In genomic region chr13:53465191-53465820, GRCm38 (mm10) we compare ENCODE assay signal across 9 mouse cellular contexts. TPM values are rescaled to one million over a fixed set of nuclear protein-coding genes. Genes with fewer than 3 reads are reported as not detected.
DNase-seq lines count a peak whose midpoint lies in the region; ATAC-seq lines count a peak whose summit lies in the region.
"Had no signal": no experiment of that assay in that cellular context is flagged by ENCODE, and none has a peak within 500 bp of the region (broad histone marks: within the 10 kb centered on the region; RNA-seq: fewer than 3 reads in every experiment).

No protein-coding gene starts in this region.

- H3K9me3 ChIP-seq in kidney, embryonic 16.5 days (ENCODE audit: low read length) = no peaks in the 10 kb centered on the region
- H3K9me3 ChIP-seq in embryonic facial prominence, embryonic 10.5 days = no peaks in the 10 kb centered on the region
- no peaks in the 10 kb centered on the region for H3K9me3 ChIP-seq in hindbrain, embryonic 11.5 days (ENCODE audit: control insufficient read depth, low read length)
- H3K9me3 ChIP-seq in neural tube, embryonic 12.5 days = no peaks in the 10 kb centered on the region

- no peak for DNase-seq in kidney, adult 9 months
- peak; percentile 64 for DNase-seq in embryonic facial prominence, embryonic 10.5 days (ENCODE audit: low spot score)
- DNase-seq in hindbrain, embryonic 11.5 days (ENCODE audit: low spot score) = no peak
- no peak for DNase-seq in thymus, adult 18-20 months
- DNase-seq in frontal cortex, postnatal 36 days (ENCODE audit: low spot score in 2 of 2) = no peak

- H3K27ac ChIP-seq in kidney, embryonic 16.5 days (ENCODE audit: low read length) = no peak overlapping the region
- H3K27ac ChIP-seq in embryonic facial prominence, embryonic 10.5 days (replicated peaks) = peak overlapping the region; percentile 77
- peak overlapping the region; percentile 49 for H3K27ac ChIP-seq in hindbrain, embryonic 11.5 days (ENCODE audit: low read depth, low read length)
- H3K27ac ChIP-seq in neural tube, embryonic 12.5 days = no peak overlapping the region
- H3K27ac ChIP-seq: layer of hippocampus, adult 2 months had no signal

- no peak overlapping the region for H3K9ac ChIP-seq in kidney, embryonic 16.5 days (replicated peaks; ENCODE audit: low read length)
- peak overlapping the region; percentile 38 for H3K9ac ChIP-seq in hindbrain, embryonic 11.5 days (ENCODE audit: low read depth, low read length)
- peak overlapping the region; percentile 47 for H3K9ac ChIP-seq in neural tube, embryonic 12.5 days

- H3K4me1 ChIP-seq in kidney, embryonic 16.5 days (ENCODE audit: insufficient read depth, low read length) = peaks cover 11% of the 10 kb centered on the region
- H3K4me1 ChIP-seq in embryonic facial prominence, embryonic 10.5 days = peaks cover 79% of the 10 kb centered on the region
- H3K4me1 ChIP-seq in hindbrain, embryonic 11.5 days (replicated peaks; ENCODE audit: control insufficient read depth, insufficient read depth, low read length) = peaks cover 14% of the 10 kb centered on the region
- peaks cover 59% of the 10 kb centered on the region for H3K4me1 ChIP-seq in neural tube, embryonic 12.5 days

- peaks cover 99% of the 10 kb centered on the region for H3K27me3 ChIP-seq in kidney, embryonic 16.5 days (ENCODE audit: insufficient read depth, low read length)
- peaks cover 100% of the 10 kb centered on the region for H3K27me3 ChIP-seq in embryonic facial prominence, embryonic 10.5 days (replicated peaks; ENCODE audit: low read depth, poor library complexity, severe bottlenecking)
- H3K27me3 ChIP-seq in hindbrain, embryonic 11.5 days (ENCODE audit: control insufficient read depth, insufficient read depth, low read length) = peaks cover 52% of the 10 kb centered on the region
- peaks cover 69% of the 10 kb centered on the region for H3K27me3 ChIP-seq in neural tube, embryonic 12.5 days (replicated peaks)

- 7% methylated on average over 26 of the region's 26 CpGs for WGBS in kidney, embryonic 16.5 days
- 2% methylated on average over 26 of the region's 26 CpGs for WGBS in embryonic facial prominence, embryonic 10.5 days
- under 1% methylated on average over 26 of the region's 26 CpGs for WGBS in hindbrain, embryonic 11.5 days
- 2% methylated on average over 26 of the region's 26 CpGs for WGBS in neural tube, embryonic 12.5 days

- no peak for ATAC-seq in kidney, embryonic 16.5 days (ENCODE audit: low FRiP score, low TSS enrichment)
- ATAC-seq in hindbrain, embryonic 11.5 days (ENCODE audit: low FRiP score) = no peak
- no peak for ATAC-seq in neural tube, embryonic 12.5 days (ENCODE audit: low FRiP score, low read depth)

- H3K4me2 ChIP-seq in kidney, embryonic 16.5 days (replicated peaks; ENCODE audit: low read depth, low read length) = peak overlapping the region; percentile 10; the same call in 1 of the 2 replicates
- H3K4me2 ChIP-seq in hindbrain, embryonic 11.5 days (replicated peaks; ENCODE audit: low read depth, low read length) = peak overlapping the region; percentile 40
- peak overlapping the region; percentile 77 for H3K4me2 ChIP-seq in neural tube, embryonic 12.5 days (replicated peaks)

- no peaks in the 10 kb centered on the region for H3K36me3 ChIP-seq in kidney, embryonic 16.5 days (ENCODE audit: insufficient read depth, low read length)
- H3K36me3 ChIP-seq in embryonic facial prominence, embryonic 10.5 days (replicated peaks) = 0 out of 2 replicates have a peak, but pooled peaks cover 3% of the 10 kb centered on the region
- no peaks in the 10 kb centered on the region for H3K36me3 ChIP-seq in hindbrain, embryonic 11.5 days (ENCODE audit: control insufficient read depth, insufficient read depth, low read length)
- no peaks in the 10 kb centered on the region for H3K36me3 ChIP-seq in neural tube, embryonic 12.5 days

- H3K4me3 ChIP-seq in kidney, embryonic 16.5 days (ENCODE audit: low read length) = no peak overlapping the region
- peak overlapping the region; percentile 50 for H3K4me3 ChIP-seq in embryonic facial prominence, embryonic 10.5 days
- H3K4me3 ChIP-seq in hindbrain, embryonic 11.5 days (ENCODE audit: low read depth, low read length) = peak overlapping the region; percentile 17
- peak overlapping the region; percentile 16; the same call in 1 of the 2 replicates for H3K4me3 ChIP-seq in neural tube, embryonic 12.5 days
- H3K4me3 ChIP-seq: layer of hippocampus, adult 2 months had no signal

RNA-seq across cellular contexts. Expression of gene Msx2, which starts 7.6 kb away (rescaled TPM):
- 1.6 and 1.9 TPM in 2 replicates for polyA plus RNA-seq in kidney, embryonic 16.5 days (2015; fragmentation: Nextera tagmentation; extraction: Ambion mirVana)
- polyA plus RNA-seq in embryonic facial prominence, embryonic 10.5 days (2016; fragmentation: Nextera tagmentation; extraction: Ambion mirVana) = 41.4 and 57.6 TPM in 2 replicates
- polyA plus RNA-seq in hindbrain, embryonic 11.5 days (2014; fragmentation: Nextera tagmentation; extraction: Ambion mirVana) = 58.3 and 66.3 TPM in 2 replicates
- 11.3 and 15.0 TPM in 2 replicates for polyA plus RNA-seq in neural tube, embryonic 12.5 days (2016; fragmentation: Nextera tagmentation; extraction: Ambion mirVana)
- polyA plus RNA-seq: spleen, adult 2 months had no signal

Comparison
In these comparisons a context has a peak if more than half of its experiments do, and no peak if none do; other contexts are left out.
1. H3K27ac ChIP-seq: peak in embryonic facial prominence, embryonic 10.5 days (single experiment) and hindbrain, embryonic 11.5 days (single experiment); none in kidney, embryonic 16.5 days (single experiment) and neural tube, embryonic 12.5 days (single experiment).
2. H3K4me2 ChIP-seq: peak in every context shown above with its lines; median percentile 77 in neural tube, embryonic 12.5 days; 40 in hindbrain, embryonic 11.5 days; 10 in kidney, embryonic 16.5 days.